Mouse (Mus musculus): ENCODE measurements at regions not wholly inside any gene's neighbourhood (a gene's known extent, or its start where the extent isn't known, plus 50 kb on each side); places are given as distances from the start of the nearest gene placed in this dataset.

GRCm38 (mm10) chr13:51299047-51299760, 109.2 kb upstream of the S1pr3 start:
- no peak for DNase-seq

GRCm38 (mm10) chr13:51301476-51301875, 107.0 kb upstream of the S1pr3 start:
- DNase-seq = no peak

- no peak for DNase-seq
These were observed 105.3 kb upstream of the S1pr3 start for GRCm38 (mm10) chr13:51303112-51303511.

- no peak for DNase-seq
These were observed 103.8 kb upstream of the S1pr3 start for GRCm38 (mm10) chr13:51304631-51305030.

- no peak for DNase-seq
These were observed 99.0 kb upstream of the S1pr3 start for GRCm38 (mm10) chr13:51309446-51309845.

GRCm38 (mm10) chr13:51310041-51310440, 98.4 kb upstream of the S1pr3 start:
- DNase-seq = no peak

- no peak for DNase-seq
These were observed 96.7 kb upstream of the S1pr3 start for GRCm38 (mm10) chr13:51311679-51312255.

GRCm38 (mm10) chr13:51313129-51313850, 95.1 kb upstream of the S1pr3 start:
- DNase-seq = no peak

- DNase-seq = peak; percentile 93
These were observed 93.9 kb upstream of the S1pr3 start for GRCm38 (mm10) chr13:51314541-51314977.

- no peak for DNase-seq
These were observed 93.2 kb upstream of the S1pr3 start for GRCm38 (mm10) chr13:51315008-51315778.

GRCm38 (mm10) chr13:51315779-51316041, 92.7 kb upstream of the S1pr3 start:
- DNase-seq = no peak

- DNase-seq = no peak
These were observed 85.3 kb upstream of the S1pr3 start for GRCm38 (mm10) chr13:51323058-51323715.

- no peak for DNase-seq
These were observed 83.7 kb upstream of the S1pr3 start for GRCm38 (mm10) chr13:51324714-51325113.

GRCm38 (mm10) chr13:51325298-51325697, 83.1 kb upstream of the S1pr3 start:
- no peak for DNase-seq

GRCm38 (mm10) chr13:51326128-51326527, 82.3 kb upstream of the S1pr3 start:
- no peak for DNase-seq

GRCm38 (mm10) chr13:51328131-51328970, 80.1 kb upstream of the S1pr3 start:
- DNase-seq = peak; percentile 51

GRCm38 (mm10) chr13:51328971-51329346, 79.5 kb upstream of the S1pr3 start:
- no peak for DNase-seq

- no peak for DNase-seq
These were observed 78.7 kb upstream of the S1pr3 start for GRCm38 (mm10) chr13:51329717-51330116.

- DNase-seq = no peak
These were observed 76.2 kb upstream of the S1pr3 start for GRCm38 (mm10) chr13:51332271-51332670.

- DNase-seq = no peak
These were observed 75.0 kb upstream of the S1pr3 start for GRCm38 (mm10) chr13:51333481-51333880.

- DNase-seq = no peak
These were observed 71.7 kb upstream of the S1pr3 start for GRCm38 (mm10) chr13:51336726-51337125.

GRCm38 (mm10) chr13:51337931-51338330, 70.5 kb upstream of the S1pr3 start:
- no peak for DNase-seq
